Mouse (Mus musculus) intestine, embryonic 16.5 days (tissue): ENCODE data around the gene Slc4a1. TPM values are rescaled to one million over a fixed set of nuclear protein-coding genes. Genes with fewer than 3 reads are reported as not detected.
"Not testable (repeated sequence)": the region's sequence is repeated elsewhere in the genome, so short reads cannot be mapped to it uniquely, and the experiment has no call there.

Experiments used
- ATAC-seq: fragments of 200-750 bp; cut with Nextera tagmentation; 2 replicates; pipeline ENCODE4 v1.8.0; 2017; ENCODE audit warnings: moderate TSS enrichment, moderate library complexity
- H3K27ac ChIP-seq: fragments of 300-500 bp; sonication (generic); 2 replicates; pipeline ENCODE4 v1.5.1; 2014; ENCODE audit warnings: mild to moderate bottlenecking, low read length
- H3K27me3 ChIP-seq: fragments of 300-500 bp; sonication (generic); replicated peaks from 2 replicates; pipeline ENCODE4 v1.6.1; 2014; ENCODE audit warnings: low read length, control low read depth, mixed read lengths; ENCODE audit not compliant: control insufficient read depth, insufficient read depth
- H3K36me3 ChIP-seq: fragments of 300-500 bp; sonication (generic); 2 replicates; pipeline ENCODE4 v1.6.1; 2014; ENCODE audit warnings: low read length, control low read depth; ENCODE audit not compliant: control insufficient read depth, insufficient read depth
- H3K4me1 ChIP-seq: fragments of 300-500 bp; sonication (generic); 2 replicates; pipeline ENCODE4 v1.6.1; 2014; ENCODE audit warnings: low read length, control low read depth, mixed read lengths; ENCODE audit not compliant: control insufficient read depth, insufficient read depth
- H3K4me2 ChIP-seq: fragments of 300-500 bp; sonication (generic); 2 replicates; pipeline ENCODE4 v1.6.1; 2014; ENCODE audit warnings: low read depth, low read length, control low read depth
- H3K4me3 ChIP-seq: fragments of 300-500 bp; sonication (generic); 2 replicates; pipeline ENCODE4 v1.5.1; 2014; ENCODE audit warnings: mild to moderate bottlenecking, low read length
- H3K9ac ChIP-seq: fragments of 300-500 bp; sonication (generic); 2 replicates; pipeline ENCODE4 v1.6.1; 2014; ENCODE audit warnings: low read depth, low read length
- H3K9me3 ChIP-seq: fragments of 300-500 bp; sonication (generic); 2 replicates; pipeline ENCODE4 v1.6.1; 2016; ENCODE audit warnings: low read length, control low read depth; ENCODE audit not compliant: control insufficient read depth
- WGBS: fragments of 180-500 bp; shearing (Covaris S2); extraction: QIAGEN DNeasy Blood & Tissue Kit; methylation state at CpG from one replicate; pipeline ENCODE4 v1.1.7; 2014; 5-methylcytosine and 5-hydroxymethylcytosine counted together
- polyA plus RNA-seq: library from polyadenylated mRNA; unstranded; fragments of >200 nt; fragmentation: Nextera tagmentation; extraction: Ambion mirVana; gene quantifications from 2 replicates; pipeline ENCODE4 v1.2.1, GENCODE M21; 2015

Slc4a1 gene
- polyA plus RNA-seq, 1 experiment from 2014 or later = 19.3 TPM

GRCm38 (mm10) chr11:102393238-102393634, 27.2 kb upstream of the Slc4a1 start, which contains the start of gene Rundc3a:
Rundc3a (plus strand) TSS chr11:102393403.
- H3K27me3 ChIP-seq = peaks cover 8% of the 10 kb centered on the region; the same call in 1 of the 2 replicates
- peaks cover 22% of the 10 kb centered on the region for H3K4me1 ChIP-seq
- H3K36me3 ChIP-seq = no peaks in the 10 kb centered on the region
- 0 out of 2 replicates have a peak within 1 kb of the TSS, but pooled peaks have one; percentile 2 for H3K27ac ChIP-seq
- peak within 1 kb of the TSS; percentile 95 for H3K4me2 ChIP-seq
- peak within 1 kb of the TSS; percentile 58 for H3K9ac ChIP-seq
- ATAC-seq = peak; percentile 78
- under 1% methylated on average over 32 of the region's 34 CpGs for WGBS
- H3K9me3 ChIP-seq = no peaks in the 10 kb centered on the region
- peak within 1 kb of the TSS; percentile 50 for H3K4me3 ChIP-seq

DNA sequence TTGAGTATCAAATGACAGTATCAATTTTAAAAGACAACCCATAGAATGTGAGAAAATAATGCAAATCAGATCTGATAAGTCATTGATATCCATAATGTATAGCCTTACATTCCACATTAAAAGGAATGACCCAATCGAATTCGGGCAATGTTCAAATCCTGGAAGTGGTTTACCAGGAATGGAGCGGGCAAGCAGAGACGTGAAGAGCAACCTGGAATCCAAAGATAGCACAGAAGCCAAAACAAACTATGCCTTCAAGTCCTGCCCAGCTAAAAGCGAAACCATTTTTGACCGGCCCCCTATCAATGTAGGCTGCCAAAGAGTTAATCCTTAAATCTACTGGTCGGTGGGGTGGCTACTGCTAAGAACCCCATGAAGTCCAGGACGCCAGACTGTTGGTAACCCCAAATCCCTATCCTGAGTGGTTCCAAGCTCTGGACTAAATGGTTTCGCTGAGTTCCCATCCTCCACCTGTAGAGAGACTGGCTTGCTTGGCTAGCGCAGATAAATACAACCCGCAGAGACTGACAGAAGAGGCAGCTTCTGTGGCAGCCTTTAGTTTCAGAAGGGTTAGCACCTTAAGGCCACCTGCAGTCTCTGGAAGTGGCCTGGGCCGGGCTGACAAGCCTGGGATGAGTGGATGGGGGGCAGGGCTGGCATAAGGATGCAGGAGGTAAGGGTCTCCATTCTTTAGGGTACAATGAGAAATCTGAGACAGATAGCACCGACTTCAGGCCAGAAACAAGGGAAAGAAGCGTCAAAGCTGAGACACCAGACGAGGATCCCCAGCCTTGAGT, 26.6 kb upstream of the Slc4a1 start:
- Histone ChIP-seq H3K27ac (0 out of 2 replicates have a peak overlapping the region, but pooled peaks have one; percentile 2), H3K4me3 (peak overlapping the region; percentile 50), H3K9me3 (no peaks in the 10 kb centered on the region), H3K36me3 (no peaks in the 10 kb centered on the region), H3K4me2 (peak overlapping the region; percentile 95), H3K9ac (peak overlapping the region; percentile 43; the same call in 1 of the 2 replicates), H3K4me1 (peaks cover 22% of the 10 kb centered on the region), H3K27me3 (peaks cover 8% of the 10 kb centered on the region; the same call in 1 of the 2 replicates)
- ATAC-seq = peak; percentile 34
- 18% methylated on average over 15 of the region's 15 CpGs for WGBS

GRCm38 (mm10) chr11:102389436-102389835, 23.4 kb upstream of the Slc4a1 start:
- H3K9ac ChIP-seq, ATAC-seq, H3K36me3 ChIP-seq, H3K27me3 ChIP-seq, H3K27ac ChIP-seq, H3K4me3 ChIP-seq, H3K4me2 ChIP-seq, H3K9me3 ChIP-seq: not testable (repeated sequence)
- peaks cover 19% of the 10 kb centered on the region for H3K4me1 ChIP-seq
- WGBS = 95% methylated on average over 4 of the region's 5 CpGs

DNA sequence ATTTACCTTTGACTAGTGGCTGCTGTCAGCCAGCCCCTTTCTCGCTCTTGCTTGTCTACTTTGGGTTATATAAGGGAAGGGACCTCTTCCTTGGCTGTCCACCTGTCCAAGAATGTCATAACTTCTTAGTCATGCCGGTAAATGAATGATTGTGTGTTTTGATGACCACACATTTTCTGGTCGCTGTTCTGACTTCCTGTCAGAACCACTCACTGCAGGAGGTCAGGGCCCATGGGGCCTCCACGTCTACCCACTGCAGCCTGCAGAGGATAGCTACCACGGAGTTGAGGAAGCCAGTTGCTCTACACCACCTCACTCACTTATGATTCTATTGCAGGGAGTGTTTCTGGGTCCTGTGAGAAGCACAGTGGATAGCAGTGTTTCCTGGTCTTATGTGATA, 20.1 kb upstream of the Slc4a1 start:
- Histone ChIP-seq H3K4me3 (no peak overlapping the region), H3K9ac (no peak overlapping the region), H3K27ac (no peak overlapping the region), H3K9me3 (no peaks in the 10 kb centered on the region), H3K27me3 (no peaks in the 10 kb centered on the region), H3K4me2 (no peak overlapping the region), H3K4me1 (0 out of 2 replicates have a peak, but pooled peaks cover 3% of the 10 kb centered on the region), H3K36me3 (no peaks in the 10 kb centered on the region)
- WGBS = 61% methylated on average over 5 of the region's 5 CpGs
- no peak for ATAC-seq

- H3K27me3 ChIP-seq = no peaks in the 10 kb centered on the region
- ATAC-seq = no peak
- H3K9ac ChIP-seq = no peak overlapping the region
- no peak overlapping the region for H3K4me2 ChIP-seq
- 52% methylated on average over 4 of the region's 4 CpGs for WGBS
- H3K9me3 ChIP-seq = no peaks in the 10 kb centered on the region
- H3K27ac ChIP-seq = no peak overlapping the region
- no peaks in the 10 kb centered on the region for H3K36me3 ChIP-seq
- H3K4me3 ChIP-seq = no peak overlapping the region
- H3K4me1 ChIP-seq = 0 out of 2 replicates have a peak, but pooled peaks cover 7% of the 10 kb centered on the region
Observed at GRCm38 (mm10) chr11:102385075-102385474, 19.1 kb upstream of the Slc4a1 start.

DNA sequence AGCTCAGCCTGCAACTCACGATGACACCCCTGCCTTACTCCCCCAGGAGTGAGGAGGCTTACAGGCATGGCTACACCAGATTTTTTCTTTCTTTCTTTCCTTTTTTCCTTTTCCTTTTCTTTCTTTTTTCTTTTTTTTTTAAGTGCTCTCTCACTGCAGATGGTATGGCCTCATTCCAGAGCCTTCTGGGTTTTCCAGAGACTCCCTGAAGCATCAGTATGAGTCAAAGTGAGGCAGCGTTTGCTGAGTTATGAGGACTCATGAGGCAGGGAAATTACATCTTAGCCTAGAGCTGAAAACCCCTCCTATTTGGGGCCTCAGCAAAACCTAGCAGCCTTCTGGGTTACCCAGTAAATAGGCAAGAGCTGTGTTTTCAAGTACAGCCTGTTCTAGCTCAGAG, 18.4 kb upstream of the Slc4a1 start:
- H3K27me3 ChIP-seq = no peaks in the 10 kb centered on the region
- no peak overlapping the region for H3K4me3 ChIP-seq
- no peak for ATAC-seq
- no peak overlapping the region for H3K9ac ChIP-seq
- no peak overlapping the region for H3K27ac ChIP-seq
- H3K4me2 ChIP-seq = no peak overlapping the region
- H3K36me3 ChIP-seq = no peaks in the 10 kb centered on the region
- H3K9me3 ChIP-seq = no peaks in the 10 kb centered on the region
- H3K4me1 ChIP-seq = 0 out of 2 replicates have a peak, but pooled peaks cover 7% of the 10 kb centered on the region
- 72% methylated on average over 2 of the region's 2 CpGs for WGBS

GRCm38 (mm10) chr11:102383365-102384136, 17.5 kb upstream of the Slc4a1 start:
- no peak overlapping the region for H3K4me2 ChIP-seq
- 0 out of 2 replicates have a peak, but pooled peaks cover 7% of the 10 kb centered on the region for H3K4me1 ChIP-seq
- 81% methylated on average over 1 of the region's 1 CpGs for WGBS
- H3K27me3 ChIP-seq = no peaks in the 10 kb centered on the region
- H3K9me3 ChIP-seq = 0 out of 2 replicates have a peak, but pooled peaks cover 5% of the 10 kb centered on the region
- no peak overlapping the region for H3K9ac ChIP-seq
- ATAC-seq = no peak
- no peak overlapping the region for H3K27ac ChIP-seq
- H3K36me3 ChIP-seq = no peaks in the 10 kb centered on the region
- no peak overlapping the region for H3K4me3 ChIP-seq

- WGBS = 91% methylated on average over 3 of the region's 3 CpGs
- ATAC-seq = no peak
- H3K9me3 ChIP-seq = 0 out of 2 replicates have a peak, but pooled peaks cover 5% of the 10 kb centered on the region
- no peak overlapping the region for H3K4me3 ChIP-seq
- H3K36me3 ChIP-seq = no peaks in the 10 kb centered on the region
- no peak overlapping the region for H3K27ac ChIP-seq
- 0 out of 2 replicates have a peak, but pooled peaks cover 7% of the 10 kb centered on the region for H3K4me1 ChIP-seq
- H3K4me2 ChIP-seq = no peak overlapping the region
- no peaks in the 10 kb centered on the region for H3K27me3 ChIP-seq
- no peak overlapping the region for H3K9ac ChIP-seq
Observed at GRCm38 (mm10) chr11:102382794-102383193, 16.8 kb upstream of the Slc4a1 start.
